Mouse (Mus musculus) lung, postnatal 4 days (tissue): Measurements from ENCODE around the gene Ier2.

Source experiments
- DNase-seq, 2 experiments: peaks; one replicate each; pipeline ENCODE4 v3.0.0; 2021

Gene Ier2

GRCm38 (mm10) chr8:84697166-84698130, 34.8 kb upstream of the Ier2 start:
- DNase-seq, result peak; percentile 54 to 73

GRCm38 (mm10) chr8:84695140-84695539, 32.5 kb upstream of the Ier2 start:
- DNase-seq, result no peak

- no peak for DNase-seq
These were observed 30.7 kb upstream of the Ier2 start for GRCm38 (mm10) chr8:84693332-84693731.

DNA sequence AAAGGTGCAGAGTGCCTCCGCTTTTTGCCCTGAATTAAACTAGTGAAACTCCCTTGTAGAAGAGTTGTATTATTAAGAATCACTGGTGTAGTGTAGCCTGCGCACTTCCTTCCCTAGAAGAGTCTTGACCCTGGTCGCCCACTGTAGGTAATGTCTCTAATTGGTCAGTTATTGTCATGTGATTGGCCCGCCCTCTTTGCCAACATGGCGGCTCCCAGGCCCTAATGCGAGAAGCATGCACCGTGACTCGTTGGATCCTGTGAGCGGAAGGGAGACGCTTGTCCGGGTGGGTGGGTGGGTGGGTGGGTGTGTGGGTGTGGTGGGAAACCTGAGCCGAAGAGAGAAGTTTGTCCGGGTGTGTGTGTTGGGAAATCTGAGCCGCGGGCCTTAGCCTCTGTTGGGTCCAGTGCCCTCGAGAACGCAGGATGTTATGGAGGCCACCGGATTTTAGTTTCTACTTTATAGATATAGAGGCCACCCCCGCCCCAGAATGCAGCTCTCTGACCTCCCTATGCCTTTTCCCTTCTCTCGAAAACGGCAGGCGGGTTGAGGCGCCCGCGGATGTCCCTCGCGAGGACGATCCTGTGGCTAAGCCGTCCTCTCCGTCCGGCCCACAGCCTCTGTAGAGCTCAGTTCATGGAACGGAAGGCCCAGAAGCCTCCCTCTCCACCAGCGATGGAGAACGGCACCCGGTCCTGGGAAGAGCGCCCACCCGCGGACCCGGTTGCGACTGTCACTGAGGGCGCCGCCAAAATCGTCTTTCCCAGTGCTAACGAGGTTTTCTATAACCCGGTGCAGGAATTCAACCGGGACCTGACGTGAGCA, 26.7 kb upstream of the Ier2 start:
- peak; percentile 86 to 93 for DNase-seq

DNA sequence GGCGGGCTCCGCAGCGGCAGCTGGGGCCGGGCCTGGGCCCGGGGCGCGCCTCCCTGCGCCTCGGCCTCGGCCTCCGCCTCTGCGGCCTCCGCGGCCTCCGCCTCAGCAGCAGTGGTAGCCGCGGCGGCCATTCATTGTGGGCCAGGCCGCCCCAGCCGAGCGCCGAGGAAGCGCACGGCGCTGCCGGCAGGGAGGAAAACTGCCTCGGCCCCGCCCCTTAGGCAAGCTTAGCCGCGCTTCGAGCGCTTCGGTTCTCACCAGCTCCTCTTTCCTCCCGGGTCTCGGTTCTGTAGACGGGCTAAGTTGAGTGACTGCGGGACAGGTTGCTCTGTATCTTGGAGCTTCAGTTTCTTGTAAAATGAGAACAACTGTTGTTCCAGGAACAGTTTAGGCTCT, 25.1 kb upstream of the Ier2 start, which contains the start of gene Nacc1:
TSS of gene Nacc1 (minus strand) at position 158 of the 396 bp plus-strand sequence.
- DNase-seq, result peak; percentile 92 to 94

- DNase-seq, result peak in 1 of 2 experiments; percentile 31
These were observed 24.5 kb upstream of the Ier2 start for GRCm38 (mm10) chr8:84687003-84687704.

DNA sequence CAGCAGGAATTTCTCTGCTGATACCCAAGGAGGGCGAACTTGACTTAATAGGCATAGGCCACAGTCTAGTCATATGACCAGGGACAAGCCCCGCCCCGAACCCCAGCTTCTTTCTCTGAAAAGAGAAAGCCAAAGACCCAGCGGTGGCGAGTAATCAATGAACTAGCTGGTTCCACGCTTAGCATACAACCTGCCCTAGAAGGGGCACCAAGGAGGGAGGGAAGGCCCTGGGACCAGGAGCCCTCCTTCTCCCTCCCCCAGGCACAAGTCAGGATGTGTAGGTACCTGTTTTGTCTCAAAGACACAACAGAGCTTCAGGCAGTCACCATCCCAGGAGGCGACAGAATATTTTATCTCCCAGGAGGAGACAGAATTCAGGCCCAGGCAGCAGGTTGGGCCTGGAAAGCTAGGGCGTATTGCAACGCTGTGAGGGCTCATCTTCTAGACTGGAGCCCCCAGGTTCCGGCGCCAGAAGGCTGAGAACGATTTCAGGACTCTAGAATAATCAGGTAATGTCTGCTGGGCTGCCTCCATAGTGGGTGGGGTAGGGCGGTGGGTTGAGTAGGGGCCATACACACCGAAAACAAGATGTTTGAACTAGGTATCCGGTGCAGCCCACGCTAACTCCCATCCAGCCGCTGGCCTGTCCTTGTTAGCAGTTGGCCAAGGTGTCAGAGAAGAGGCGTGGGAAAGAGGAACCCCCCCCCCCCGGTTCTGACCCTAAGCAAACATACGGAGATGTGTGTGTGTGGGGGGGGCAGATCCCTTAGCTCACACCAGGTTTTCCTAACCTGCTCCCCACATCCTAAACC, 23.7 kb upstream of the Ier2 start, which contains the start of gene Trmt1:
TSS of gene Trmt1 (plus strand) at position 117 of the 812 bp plus-strand sequence.
- peak in 1 of 2 experiments; percentile 45 for DNase-seq

- no peak for DNase-seq
These were observed 21.9 kb upstream of the Ier2 start for GRCm38 (mm10) chr8:84684537-84684936.

- DNase-seq, result no peak
These were observed 19.6 kb upstream of the Ier2 start for GRCm38 (mm10) chr8:84682257-84682656.

DNA sequence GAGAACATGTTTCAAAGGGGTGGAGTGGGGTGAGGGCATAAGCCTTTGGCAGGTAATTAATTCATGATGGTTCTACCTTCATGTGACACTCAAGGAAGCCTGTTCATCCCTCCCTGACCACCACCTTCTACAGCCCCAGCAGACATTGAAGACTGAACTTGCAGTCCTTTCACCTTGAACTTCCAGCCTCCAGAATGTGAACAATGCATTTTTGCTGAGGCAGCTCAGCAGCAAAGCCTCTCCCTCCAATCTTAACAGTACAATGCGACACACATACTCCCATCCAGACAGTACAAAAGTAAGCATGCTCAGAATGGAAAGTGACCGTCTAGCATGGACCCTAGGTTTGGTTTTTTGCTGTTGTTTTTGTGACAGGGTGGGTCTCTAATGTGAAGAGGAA, 18.8 kb upstream of the Ier2 start:
- no peak for DNase-seq

DNA sequence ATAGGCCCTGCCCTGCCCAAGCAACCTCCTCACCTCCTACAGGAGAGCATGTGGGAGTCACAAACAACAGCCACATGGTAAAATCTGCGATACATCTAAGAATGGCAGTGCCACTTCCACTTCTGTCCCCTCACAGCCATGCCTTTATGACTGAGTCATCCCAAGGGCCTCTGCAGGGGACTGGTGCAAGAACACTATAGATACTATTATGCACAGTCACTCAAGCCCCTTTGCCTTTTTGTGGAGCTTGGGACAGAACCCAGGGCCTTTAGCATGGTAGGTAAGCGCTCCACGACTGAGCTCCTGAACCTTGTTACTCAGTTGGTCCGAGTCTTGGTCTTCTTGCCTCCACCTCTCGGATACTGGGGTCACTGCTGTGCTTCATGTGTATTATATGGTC, 14.7 kb upstream of the Ier2 start:
- DNase-seq, result no peak

GRCm38 (mm10) chr8:84670295-84671006, 7.8 kb upstream of the Ier2 start:
- peak in 1 of 2 experiments; percentile 51 for DNase-seq

DNA sequence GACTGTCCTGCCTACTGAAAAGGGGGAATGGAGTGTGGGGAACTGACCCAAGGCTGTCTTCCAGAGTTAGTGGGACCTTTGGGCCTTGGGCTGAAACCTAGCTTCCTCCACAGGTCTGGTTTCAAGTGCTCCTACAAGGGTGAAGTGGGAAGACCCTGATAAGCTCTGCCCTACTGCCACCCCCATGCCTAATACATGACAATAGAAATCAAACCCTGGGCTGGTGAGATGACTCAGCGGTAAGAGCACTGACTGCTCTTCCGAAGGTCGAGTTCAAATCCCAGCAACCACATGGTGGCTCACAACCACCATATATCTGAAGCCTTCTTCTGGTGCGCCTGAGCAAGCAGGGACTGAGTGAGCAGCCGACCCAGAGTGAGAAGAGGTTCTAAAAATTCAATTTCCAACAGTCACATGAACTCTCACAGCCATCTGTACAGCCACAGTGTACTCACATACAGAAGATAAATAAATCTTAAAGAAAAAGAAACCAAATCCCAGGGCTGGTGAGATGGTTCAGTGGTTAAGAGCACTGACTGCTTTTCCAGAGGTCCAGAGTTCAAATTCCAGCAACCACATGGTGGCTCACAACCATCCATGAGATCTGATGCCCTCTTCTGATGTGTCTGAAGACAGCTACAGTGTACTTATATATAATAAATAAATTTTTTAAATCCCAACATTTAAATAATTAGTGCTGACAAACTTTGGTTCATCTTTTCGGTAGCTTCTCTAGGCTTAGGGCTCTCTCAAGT, 6.3 kb upstream of the Ier2 start:
- DNase-seq, result no peak

GRCm38 (mm10) chr8:84668081-84668480, 5.4 kb upstream of the Ier2 start:
- DNase-seq, result peak in 1 of 2 experiments; percentile 37

GRCm38 (mm10) chr8:84665385-84665893, 2.8 kb upstream of the Ier2 start:
- DNase-seq, result no peak

GRCm38 (mm10) chr8:84664566-84665384, 2.1 kb upstream of the Ier2 start:
- DNase-seq, result peak; percentile 87 to 88

GRCm38 (mm10) chr8:84663483-84664327, 1.1 kb upstream of the Ier2 start:
- peak; percentile 98 to 99 for DNase-seq

- DNase-seq, result peak; percentile 71 to 75
These were observed 586 bp downstream of the Ier2 start for GRCm38 (mm10) chr8:84661961-84662571.
